Mouse (Mus musculus) cortical plate, adult 2 months (tissue): ENCODE measurements around the gene Mphosph9.

Experiments
- CTCF ChIP-seq: fragments of 200-500 bp; IDR thresholded peaks from 2 replicates; pipeline ENCODE4 v1.5.1; 2011; ENCODE audit warnings: mild to moderate bottlenecking, control low read depth, low read length; ENCODE audit not compliant: insufficient read depth; ENCODE audit errors: extremely low read depth
- POLR2A ChIP-seq: fragments of 200-500 bp; IDR thresholded peaks from 2 replicates; pipeline ENCODE4 v1.6.1; 2011; ENCODE audit warnings: mild to moderate bottlenecking, low read length, control low read depth; ENCODE audit not compliant: insufficient read depth; ENCODE audit errors: extremely low read depth

GRCm38 (mm10) chr5:124355425-124355959, 27.7 kb upstream of the Mphosph9 start:
- TF ChIP-seq POLR2A (no peak), CTCF (no peak)
